Comparison of ENCODE assay signal across 15 mouse cellular contexts in genomic region chr5:52232199-52232598, GRCm38 (mm10).
"Had no signal": no experiment of that assay in that cellular context is flagged by ENCODE, and none has a peak within 500 bp of the region (broad histone marks: within the 10 kb centered on the region; RNA-seq: fewer than 3 reads in every experiment).

No protein-coding gene starts in this region.

- H3K27me3 ChIP-seq: liver, embryonic 15.5 days; midbrain, embryonic 12.5 days; neural tube, embryonic 13.5 days had no signal

- H3K36me3 ChIP-seq: limb, embryonic 10.5 days; liver, embryonic 15.5 days; midbrain, embryonic 12.5 days; neural tube, embryonic 13.5 days had no signal

- H3K4me1 ChIP-seq: limb, embryonic 10.5 days; liver, embryonic 15.5 days; midbrain, embryonic 12.5 days; neural tube, embryonic 13.5 days had no signal

- H3K4me3 ChIP-seq: layer of hippocampus, adult 2 months; limb, embryonic 10.5 days; liver, embryonic 15.5 days; midbrain, embryonic 12.5 days; neural tube, embryonic 13.5 days had no signal

- H3K9me3 ChIP-seq: limb, embryonic 10.5 days; liver, embryonic 15.5 days; midbrain, embryonic 12.5 days; neural tube, embryonic 13.5 days had no signal

- H3K27ac ChIP-seq: layer of hippocampus, adult 2 months; limb, embryonic 10.5 days; liver, embryonic 15.5 days; macrophage; midbrain, embryonic 12.5 days; neural tube, embryonic 13.5 days had no signal

- H3K9ac ChIP-seq: liver, embryonic 15.5 days; midbrain, embryonic 12.5 days; neural tube, embryonic 13.5 days had no signal

- DNase-seq: kidney, postnatal 10 days; kidney, postnatal 4 days; lung, adult 2 months; lung, postnatal 10 days; right cerebral cortex, postnatal 14 days; thymus, adult 18-20 months; thymus, postnatal 14 days had no signal

- ATAC-seq: midbrain, embryonic 16.5 days had no signal

- H3K4me2 ChIP-seq: liver, embryonic 11.5 days; liver, embryonic 15.5 days; midbrain, embryonic 12.5 days; neural tube, embryonic 13.5 days had no signal
